ENCODE assay signal across 15 mouse cellular contexts in genomic region chr4:114900866-114901642, GRCm38 (mm10). TPM values are rescaled to one million over a fixed set of nuclear protein-coding genes. Genes with fewer than 3 reads are reported as not detected.
A peak's percentile ranks its signal among the peaks of the same experiment; 100 is the strongest.
DNase-seq lines count a peak whose midpoint lies in the region; ATAC-seq and TF ChIP-seq lines count a peak whose summit lies in the region.
"Had no signal": no experiment of that assay in that cellular context is flagged by ENCODE, and none has a peak within 500 bp of the region (broad histone marks: within the 10 kb centered on the region; RNA-seq: fewer than 3 reads in every experiment).

No protein-coding gene starts in this region.

- H3K4me2 ChIP-seq in kidney, embryonic 14.5 days (replicated peaks; ENCODE audit: low read depth, low read length), result peak overlapping the region; percentile 48
- peak overlapping the region; percentile 48; the same call in 1 of the 2 replicates for H3K4me2 ChIP-seq in forebrain, embryonic 12.5 days
- H3K4me2 ChIP-seq: liver, embryonic 15.5 days had no signal

- H3K27ac ChIP-seq in kidney, embryonic 14.5 days (ENCODE audit: low read depth, low read length), result no peak overlapping the region
- no peak overlapping the region for H3K27ac ChIP-seq in forebrain, embryonic 12.5 days
- H3K27ac ChIP-seq: liver, embryonic 15.5 days had no signal

- 0 out of 2 replicates have a peak, but pooled peaks cover 5% of the 10 kb centered on the region for H3K4me1 ChIP-seq in kidney, embryonic 14.5 days (ENCODE audit: control insufficient read depth, insufficient read depth, low read length)
- peaks cover 35% of the 10 kb centered on the region for H3K4me1 ChIP-seq in E14TG2a.4 (replicated peaks; ENCODE audit: low read depth, low read length)
- peaks cover 23% of the 10 kb centered on the region for H3K4me1 ChIP-seq in forebrain, embryonic 12.5 days
- H3K4me1 ChIP-seq: liver, embryonic 15.5 days had no signal

- peak overlapping the region; percentile 47 for H3K4me3 ChIP-seq in kidney, embryonic 14.5 days (ENCODE audit: low read length)
- H3K4me3 ChIP-seq in E14TG2a.4 (replicated peaks; ENCODE audit: low read length), result peak overlapping the region; percentile 52
- no peak overlapping the region for H3K4me3 ChIP-seq in forebrain, embryonic 12.5 days (replicated peaks)
- H3K4me3 ChIP-seq: liver, embryonic 15.5 days had no signal

- TF ChIP-seq CTCF in E14TG2a.4 (conservative IDR thresholded peaks at IDR 0.05; ENCODE audit: low read length), result no peak; the same call in 1 of the 2 replicates

- H3K9me3 ChIP-seq in kidney, embryonic 14.5 days (ENCODE audit: control insufficient read depth, low read length), result no peaks in the 10 kb centered on the region
- no peaks in the 10 kb centered on the region for H3K9me3 ChIP-seq in E14TG2a.4 (ENCODE audit: low read length)
- H3K9me3 ChIP-seq in forebrain, embryonic 12.5 days, result no peaks in the 10 kb centered on the region
- H3K9me3 ChIP-seq: liver, embryonic 15.5 days had no signal

- ATAC-seq in kidney, embryonic 14.5 days (ENCODE audit: low FRiP score, low TSS enrichment), result 0 out of 2 replicates have a peak, but pooled peaks have one; percentile 14
- 0 out of 2 replicates have a peak, but pooled peaks have one; percentile 12 for ATAC-seq in forebrain, embryonic 12.5 days (ENCODE audit: low FRiP score)

- H3K27me3 ChIP-seq in kidney, embryonic 14.5 days (ENCODE audit: control insufficient read depth, insufficient read depth, low read length), result peaks cover 56% of the 10 kb centered on the region
- peaks cover 96% of the 10 kb centered on the region for H3K27me3 ChIP-seq in E14TG2a.4 (ENCODE audit: insufficient read depth, low read length)
- peaks cover 100% of the 10 kb centered on the region for H3K27me3 ChIP-seq in forebrain, embryonic 12.5 days

- H3K9ac ChIP-seq in kidney, embryonic 14.5 days (ENCODE audit: low read depth, low read length), result peak overlapping the region; percentile 50; the same call in 1 of the 2 replicates
- H3K9ac ChIP-seq in forebrain, embryonic 12.5 days, result no peak overlapping the region
- H3K9ac ChIP-seq: liver, embryonic 15.5 days had no signal

- DNase-seq in kidney, postnatal 36 days, result no peak
- DNase-seq in ES-CJ7 (ENCODE audit: low read depth, low spot score), result peak; percentile 63
- DNase-seq in spleen, postnatal 14 days (ENCODE audit: low spot score in 2 of 2), result no peak
- no peak for DNase-seq in urinary bladder, adult 18-20 months (ENCODE audit: low spot score in 2 of 2)
- no peak for DNase-seq in adrenal gland, postnatal 4 days (ENCODE audit: low spot score in 2 of 2)
- DNase-seq: adrenal gland, postnatal 10 days; gastrocnemius, postnatal 25 days; spleen, adult 18-20 months had no signal

- 6% methylated on average over 33 of the region's 33 CpGs for WGBS in kidney, embryonic 14.5 days
- 1% methylated on average over 33 of the region's 33 CpGs for WGBS in forebrain, embryonic 12.5 days

- no peaks in the 10 kb centered on the region; the same call in 1 of the 2 replicates for H3K36me3 ChIP-seq in kidney, embryonic 14.5 days (ENCODE audit: control insufficient read depth, insufficient read depth, low read length)
- H3K36me3 ChIP-seq in E14TG2a.4 (ENCODE audit: insufficient read depth, low read length), result no peaks in the 10 kb centered on the region
- no peaks in the 10 kb centered on the region for H3K36me3 ChIP-seq in forebrain, embryonic 12.5 days (replicated peaks)
- H3K36me3 ChIP-seq: liver, embryonic 15.5 days had no signal

RNA-seq across cellular contexts. Expression of gene Foxd2, which starts 7.6 kb away (rescaled TPM):
- polyA plus RNA-seq in kidney, embryonic 14.5 days (2014; fragmentation: Nextera tagmentation; extraction: Ambion mirVana), result 5.0 and 8.3 TPM in 2 replicates
- 1.1 and 2.8 TPM in 2 replicates for polyA plus RNA-seq in forebrain, embryonic 12.5 days (2016; fragmentation: Nextera tagmentation; extraction: Ambion mirVana)
- total RNA-seq in adrenal gland, postnatal 4 days (2021), result 1 to 10 TPM; 4.0 to 5.1 TPM
- polyA plus RNA-seq: heart, embryonic 14.5 days; liver, embryonic 15.5 days had no signal

RNA-seq across cellular contexts. Expression of gene Foxe3, which starts 24.8 kb away (rescaled TPM):
- not detected in 2 replicates for polyA plus RNA-seq in kidney, embryonic 14.5 days (2014; fragmentation: Nextera tagmentation; extraction: Ambion mirVana)
- not detected in 2 replicates for polyA plus RNA-seq in forebrain, embryonic 12.5 days (2016; fragmentation: Nextera tagmentation; extraction: Ambion mirVana)
- not detected for total RNA-seq in adrenal gland, postnatal 4 days (2021)
- total RNA-seq: adrenal gland, postnatal 10 days; gastrocnemius, postnatal 25 days; left cerebral cortex, postnatal 10 days had no signal
- polyA plus RNA-seq: heart, embryonic 14.5 days; inflammation-experienced regulatory T-cells, adult 6 months; liver, embryonic 15.5 days had no signal
